Mouse (Mus musculus) retina, postnatal 7 days (tissue): ENCODE measurements at regions not wholly inside any gene's neighbourhood (a gene's known extent, or its start where the extent isn't known, plus 50 kb on each side); places are given as distances from the start of the nearest gene placed in this dataset.

Experiments used
- DNase-seq: peaks from one replicate; pipeline ENCODE4 v3.0.0-alpha.2; 2012; ENCODE audit warnings: low read depth, low spot score

DNA sequence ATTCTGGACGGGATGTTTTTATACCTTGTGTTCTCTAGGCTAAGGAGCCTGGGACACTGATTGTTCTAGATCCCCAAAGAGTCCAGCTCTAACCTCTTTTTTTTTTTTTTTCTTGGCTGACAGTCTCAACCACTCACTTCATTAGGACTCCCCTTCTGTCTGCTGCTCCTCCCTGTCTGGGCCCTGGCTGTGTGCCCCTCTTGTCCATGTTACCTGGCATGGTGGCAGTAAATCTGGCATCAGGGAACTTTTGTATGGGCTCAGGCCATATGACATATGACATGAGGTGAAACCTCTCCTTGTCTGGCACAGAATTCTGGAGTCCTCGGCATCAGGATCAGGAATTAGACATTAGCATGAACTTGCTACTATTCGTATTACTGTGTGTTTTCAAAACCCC lies 717.5 kb downstream of the Vrk1 start:
- DNase-seq, result no peak

DNA sequence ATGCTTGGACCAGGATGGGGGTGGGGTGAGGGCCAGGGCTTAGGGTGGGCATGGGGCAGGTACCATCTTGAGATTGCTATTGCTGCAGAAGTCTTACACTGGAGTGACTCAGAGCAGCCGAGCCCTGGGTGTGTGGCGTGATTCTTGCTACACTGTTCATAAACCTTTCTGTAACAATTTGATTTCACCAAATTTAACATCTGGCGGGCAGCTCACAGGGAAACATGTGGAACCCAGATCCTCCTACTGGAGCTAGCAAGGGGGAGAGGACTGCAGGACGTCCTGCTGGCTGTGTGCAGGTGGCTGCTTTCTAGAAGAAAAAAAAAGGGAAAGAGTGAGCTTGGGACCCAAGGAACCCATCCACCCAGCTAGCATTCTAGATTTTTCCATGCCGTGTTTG lies 719.7 kb downstream of the Vrk1 start:
- DNase-seq, result no peak

DNA sequence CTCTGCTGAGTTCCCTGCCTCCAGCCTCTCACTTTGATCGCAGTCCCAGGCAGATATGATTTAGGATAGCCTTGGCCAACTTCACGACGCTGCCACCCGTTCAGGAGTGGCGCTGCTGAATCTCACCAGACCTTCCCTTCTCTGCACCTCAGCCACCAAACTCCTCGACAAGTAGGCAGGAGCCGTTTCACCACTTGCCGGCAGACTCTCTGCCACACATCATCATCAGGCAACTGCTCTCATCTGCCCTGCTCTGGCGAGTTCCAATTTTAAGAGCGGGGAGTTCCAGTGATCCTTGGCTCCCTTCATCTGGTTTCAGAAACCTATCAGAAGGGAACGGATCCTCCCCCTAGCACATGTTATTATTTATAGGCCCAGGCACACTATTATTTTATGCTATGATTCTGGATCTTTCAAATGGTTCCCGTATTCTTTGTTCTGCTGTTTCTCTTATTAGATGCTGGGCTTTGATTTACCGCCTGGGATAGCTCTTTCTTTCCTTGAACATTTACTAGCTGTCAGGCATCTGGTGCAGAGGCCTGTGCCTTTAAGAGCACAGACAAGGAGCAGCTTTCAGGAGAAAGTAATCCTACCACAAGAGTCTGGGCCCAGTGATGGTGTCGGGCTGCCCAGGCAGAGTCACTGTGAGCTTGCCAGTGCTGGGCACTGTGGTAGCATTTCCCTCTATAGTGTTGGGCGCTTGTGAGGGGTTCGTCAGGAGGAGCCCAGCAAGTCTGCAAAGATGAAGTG lies 722.3 kb downstream of the Vrk1 start:
- DNase-seq, result no peak

DNA sequence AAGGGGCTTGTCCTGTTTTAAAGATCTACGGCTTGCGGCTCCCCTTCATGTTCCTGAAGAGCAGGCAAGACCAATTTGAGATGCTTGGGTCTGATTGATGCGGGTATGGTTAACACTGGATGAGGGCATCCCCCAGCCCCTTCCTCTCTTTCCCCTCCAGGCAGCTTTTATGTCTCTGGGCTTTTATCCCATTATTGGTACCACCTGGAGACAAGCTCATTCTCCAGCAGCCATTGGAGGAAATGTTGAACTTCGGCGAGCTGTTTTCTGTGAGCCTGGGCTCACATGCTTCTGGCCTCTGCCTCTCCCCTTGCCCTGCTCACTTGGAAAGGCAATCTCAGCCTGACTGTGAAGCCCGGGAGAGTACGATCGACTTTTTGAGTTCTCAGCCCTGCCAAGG lies 738.7 kb downstream of the Vrk1 start:
- DNase-seq, result no peak

DNA sequence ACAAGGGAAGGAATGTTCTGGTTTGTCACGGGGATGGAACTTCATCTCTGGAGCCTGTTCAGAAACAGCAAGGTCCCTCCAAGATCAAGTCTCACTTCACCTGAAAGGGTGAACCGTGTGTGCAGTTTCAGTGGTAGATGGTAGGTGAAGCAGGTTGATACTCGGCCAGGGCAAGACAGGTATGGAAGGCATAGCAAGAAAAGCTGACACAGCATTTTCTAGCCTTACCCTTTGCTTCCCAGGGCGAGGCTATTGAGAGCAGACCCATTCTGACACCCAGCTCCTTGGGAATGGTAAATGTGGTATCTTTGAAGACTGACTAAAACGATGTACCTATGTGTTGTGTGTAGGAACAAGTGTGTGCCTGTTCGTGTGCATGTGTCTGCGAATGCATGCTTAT lies 724.9 kb upstream of the 3110018I06Rik start:
- no peak for DNase-seq

DNA sequence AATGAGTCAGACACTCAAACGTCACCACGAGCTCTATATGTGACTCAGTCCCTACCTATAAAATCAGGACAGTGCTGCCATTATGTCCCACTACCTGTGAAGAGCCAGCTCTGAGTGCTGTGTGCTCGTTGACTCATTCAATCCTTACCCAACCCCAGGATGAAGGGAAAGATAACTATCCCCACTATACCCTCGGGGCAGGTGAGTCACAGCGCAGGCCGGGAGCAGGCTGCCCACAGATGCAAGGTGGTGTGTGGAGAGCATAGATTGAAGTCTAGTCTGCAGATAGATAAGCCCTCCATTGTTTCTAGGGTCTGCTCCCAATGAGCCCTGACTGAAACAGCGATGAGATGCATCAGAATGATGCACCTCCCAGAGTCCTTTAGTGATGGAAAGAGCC lies 723.9 kb upstream of the 3110018I06Rik start:
- no peak for DNase-seq

DNA sequence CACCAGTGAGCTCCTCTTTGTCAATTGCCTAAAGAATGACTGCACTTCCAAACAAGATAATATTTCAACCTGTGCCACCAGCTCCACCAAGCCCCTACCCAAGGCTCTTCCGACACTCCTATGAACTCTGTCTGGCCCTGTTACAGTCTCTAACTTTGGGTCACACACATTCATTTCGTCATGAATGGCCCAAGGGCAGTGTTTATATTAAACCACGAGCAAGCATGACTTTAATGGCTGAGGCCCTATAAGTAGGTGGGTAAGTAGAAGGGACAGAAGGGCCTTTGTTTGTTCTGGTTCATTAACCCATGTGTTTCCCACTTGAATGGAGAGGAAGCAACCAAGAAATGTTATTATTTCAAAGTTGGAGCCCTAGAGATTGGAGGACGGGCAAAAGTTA lies 714.9 kb upstream of the 3110018I06Rik start:
- DNase-seq, result no peak

DNA sequence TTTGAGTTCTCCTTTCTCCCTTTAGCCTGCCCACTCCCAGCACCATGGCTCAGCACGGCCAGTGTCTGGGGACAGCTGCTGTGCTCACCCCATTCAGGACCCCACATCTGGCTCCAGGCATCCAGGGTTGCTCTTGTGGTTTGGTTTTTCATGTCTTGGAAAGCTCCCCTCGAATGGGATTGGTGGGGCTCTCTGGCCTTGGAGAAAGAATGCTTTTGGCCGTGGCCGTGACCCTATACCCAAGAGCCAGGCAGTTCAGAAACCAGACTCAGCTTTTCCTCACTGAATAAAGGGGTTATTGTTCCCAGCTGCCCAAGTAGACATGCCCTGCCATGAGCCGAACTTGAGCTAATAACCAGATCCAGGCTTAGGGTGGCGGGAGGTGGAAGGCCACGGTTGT lies 691.8 kb upstream of the 3110018I06Rik start:
- DNase-seq, result no peak

DNA sequence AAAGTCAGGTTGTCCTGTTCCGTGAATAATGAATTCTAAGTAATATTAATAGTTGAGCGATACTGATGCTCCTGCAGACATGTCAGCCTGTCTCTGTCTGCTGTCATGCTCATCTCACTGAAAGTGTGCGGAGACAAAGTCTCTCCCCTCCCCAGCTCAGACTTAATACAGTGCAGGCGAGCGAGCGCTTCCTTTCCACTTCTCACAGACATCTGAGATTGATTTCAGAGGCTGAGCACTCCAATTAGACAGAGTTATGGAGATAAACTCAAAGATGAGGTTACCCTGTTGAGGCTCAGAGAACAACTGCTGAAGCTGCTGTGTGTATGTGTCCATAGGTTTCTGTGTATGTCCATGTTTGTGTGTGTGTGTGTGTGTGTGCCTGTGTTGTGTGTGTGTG lies 668.7 kb upstream of the 3110018I06Rik start:
- no peak for DNase-seq

DNA sequence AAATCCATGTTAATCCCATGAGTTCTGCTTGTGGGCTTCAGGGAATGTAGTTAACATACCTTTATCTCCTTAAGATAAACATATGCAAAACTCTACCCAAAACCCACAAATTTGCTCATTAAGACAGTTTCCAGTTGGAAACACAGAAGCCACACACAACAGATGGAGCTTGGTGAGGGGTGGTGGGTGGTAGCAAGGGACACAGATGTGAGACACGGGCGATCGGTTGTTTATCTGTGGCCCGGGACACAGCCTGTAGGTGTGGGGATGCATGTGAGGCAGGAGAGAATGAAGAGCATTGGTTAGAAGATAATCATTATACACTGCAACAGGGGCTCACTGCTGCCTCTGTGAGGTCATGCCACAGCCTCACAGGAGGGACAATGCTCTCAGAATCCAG lies 666.1 kb upstream of the 3110018I06Rik start:
- DNase-seq, result no peak

DNA sequence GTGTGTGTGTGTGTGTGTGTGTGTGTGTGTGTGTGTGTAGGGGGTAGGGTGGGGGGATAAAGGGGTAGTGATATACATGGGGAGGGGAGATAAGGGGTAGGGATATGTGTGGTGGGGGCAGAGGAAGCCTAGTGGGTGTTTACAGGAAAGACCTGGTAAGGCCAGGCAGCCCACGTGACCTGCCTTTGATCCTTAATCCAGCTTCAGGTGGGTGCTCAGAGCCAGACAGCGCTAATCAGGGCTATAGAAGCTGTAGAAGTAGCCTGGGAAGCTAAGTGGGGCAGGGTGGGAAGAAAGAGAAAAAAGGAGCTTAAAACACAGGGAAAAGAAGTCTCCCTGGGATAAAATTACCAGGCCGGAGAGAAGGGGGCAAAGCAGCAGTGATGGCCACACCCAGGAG lies 659.9 kb upstream of the 3110018I06Rik start:
- no peak for DNase-seq

DNA sequence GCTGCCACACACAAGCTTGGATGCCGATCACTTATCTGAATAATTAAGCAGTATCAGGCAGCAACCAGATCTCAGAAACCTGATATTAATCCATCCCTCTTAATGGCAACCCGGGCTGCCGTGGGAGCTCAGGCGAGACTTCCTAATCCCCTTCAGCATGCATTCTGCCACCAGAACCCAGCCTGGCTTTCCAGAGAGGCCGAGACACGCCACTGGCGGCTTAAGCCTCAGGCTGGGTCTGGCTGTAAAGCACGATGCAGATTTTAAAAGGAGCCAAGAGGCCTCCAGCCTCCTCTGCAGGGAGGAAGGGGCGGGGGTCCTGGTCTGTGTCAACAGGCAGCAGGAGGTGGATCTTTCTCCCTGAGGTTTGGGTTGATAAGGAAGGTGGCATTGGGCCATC lies 659.1 kb upstream of the 3110018I06Rik start:
- DNase-seq, result no peak

DNA sequence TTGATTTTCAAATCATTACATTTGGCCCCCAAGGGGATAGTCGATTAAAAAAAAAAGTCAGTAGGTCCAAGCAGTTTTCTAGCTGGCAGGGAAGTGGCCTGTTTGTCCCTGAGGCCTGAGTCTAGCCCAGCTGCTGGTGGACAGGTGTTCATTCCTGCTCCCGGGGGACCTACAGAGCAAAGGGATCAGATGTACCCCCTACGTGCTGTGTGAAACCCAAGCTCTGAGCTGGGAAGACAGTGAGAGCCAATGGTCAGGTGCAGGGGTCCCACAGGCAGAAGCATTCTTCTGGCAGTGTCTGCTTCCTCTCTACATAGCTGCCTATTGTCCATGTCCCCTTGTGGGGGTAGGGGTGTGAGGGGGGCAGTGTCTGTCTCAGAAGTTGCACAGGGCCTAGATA lies 653.2 kb upstream of the 3110018I06Rik start:
- DNase-seq, result no peak

DNA sequence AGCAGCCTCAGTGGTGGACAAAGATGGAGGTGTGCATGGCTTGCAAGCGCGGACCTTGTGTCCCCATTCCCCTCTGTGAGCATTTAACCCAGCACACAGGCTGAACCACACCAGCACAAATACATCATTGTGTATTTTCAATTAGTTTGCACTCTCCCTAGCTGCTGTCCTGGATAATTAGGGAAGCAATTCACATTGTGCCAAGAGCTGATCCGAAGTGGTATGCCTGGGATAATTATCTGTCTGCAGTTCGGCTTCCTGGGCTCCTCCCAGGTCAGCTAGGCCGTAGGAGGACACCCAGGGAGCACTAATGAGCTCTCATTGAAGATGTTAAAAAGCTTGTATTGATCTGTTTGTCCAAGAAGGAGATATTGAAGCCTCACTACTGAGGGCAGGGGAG lies 648.8 kb upstream of the 3110018I06Rik start:
- DNase-seq, result no peak

DNA sequence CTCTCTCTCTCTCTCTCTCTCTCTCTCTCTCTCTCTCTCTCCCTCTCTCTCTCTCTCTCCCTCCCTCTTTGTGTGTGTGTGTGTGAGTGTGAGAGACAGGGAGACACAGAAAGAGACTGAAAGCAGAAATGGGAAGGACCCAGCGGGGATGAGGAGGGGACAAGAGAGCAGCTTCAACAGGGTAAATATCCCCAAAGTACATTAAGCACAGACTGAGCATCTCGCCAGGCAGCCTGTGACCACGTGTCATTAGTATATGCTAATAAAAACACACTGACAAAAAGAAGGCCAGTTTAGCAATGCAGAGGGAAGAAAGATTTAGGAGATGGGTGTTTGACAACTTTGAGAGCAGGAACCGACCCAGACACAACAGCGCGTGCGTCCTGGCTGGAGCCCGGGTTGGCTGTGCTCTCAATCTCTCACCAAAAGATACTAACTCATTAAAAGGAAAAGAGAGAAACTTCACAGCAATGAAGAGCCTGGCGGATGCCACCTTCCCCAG lies 648.2 kb upstream of the 3110018I06Rik start:
- DNase-seq, result no peak

DNA sequence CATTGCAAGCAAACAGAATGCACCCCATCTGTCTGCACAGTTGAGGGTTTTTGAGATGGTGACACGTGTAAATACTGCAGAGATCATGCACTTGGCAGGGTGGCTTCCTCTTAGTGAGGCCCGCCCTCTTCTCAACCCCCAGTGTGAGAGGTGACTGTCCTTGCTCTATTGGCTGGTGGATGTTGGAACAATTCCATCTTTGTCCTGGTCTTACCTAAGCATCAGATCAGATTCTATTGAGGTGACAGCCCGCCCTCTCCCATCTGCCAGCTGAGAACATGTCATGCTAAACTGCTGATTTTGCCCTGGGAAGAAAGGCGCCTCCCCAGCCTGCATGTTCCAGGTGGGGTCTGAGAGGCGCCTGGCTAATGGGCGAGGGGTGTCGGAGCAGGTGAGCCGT lies 646.4 kb upstream of the 3110018I06Rik start:
- no peak for DNase-seq

DNA sequence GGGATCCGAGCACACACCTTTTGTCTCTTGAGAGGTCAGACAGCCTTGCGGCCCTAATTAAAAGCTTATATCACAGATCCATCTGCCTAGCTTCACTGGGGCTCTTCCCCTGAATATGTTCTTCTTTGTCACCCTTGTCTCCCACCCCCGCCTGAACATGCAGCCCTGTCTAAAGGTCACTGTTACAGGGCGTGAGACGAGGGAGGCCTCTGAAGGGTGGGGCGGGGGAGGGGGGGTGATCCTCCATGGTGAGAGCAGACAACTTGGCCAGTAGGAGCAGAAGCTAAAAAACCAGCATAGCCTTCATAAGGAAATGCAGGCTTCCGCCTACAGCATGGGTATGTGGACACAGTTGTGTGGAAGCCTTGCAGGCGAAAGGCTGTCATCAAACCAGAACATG lies 646.0 kb upstream of the 3110018I06Rik start:
- no peak for DNase-seq

DNA sequence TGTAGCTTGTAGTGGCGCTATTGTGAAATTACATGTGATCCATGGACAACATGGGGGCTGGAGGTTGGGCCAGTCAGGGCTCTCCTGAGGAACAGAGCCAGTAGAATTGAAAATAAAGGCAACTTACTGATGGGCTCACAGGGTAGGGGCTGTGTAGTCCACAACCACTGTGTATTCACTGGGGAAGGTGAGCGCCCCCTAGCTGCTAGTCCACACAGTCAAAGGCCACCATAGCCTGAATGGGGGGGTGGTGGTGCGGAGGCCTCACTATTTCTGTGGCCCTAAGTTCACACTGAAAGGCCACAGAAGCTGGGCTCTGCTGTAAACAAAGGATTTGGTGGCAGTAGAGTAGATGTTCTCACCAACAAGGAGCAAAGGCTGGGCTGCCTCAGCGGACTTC lies 636.8 kb upstream of the 3110018I06Rik start:
- no peak for DNase-seq

DNA sequence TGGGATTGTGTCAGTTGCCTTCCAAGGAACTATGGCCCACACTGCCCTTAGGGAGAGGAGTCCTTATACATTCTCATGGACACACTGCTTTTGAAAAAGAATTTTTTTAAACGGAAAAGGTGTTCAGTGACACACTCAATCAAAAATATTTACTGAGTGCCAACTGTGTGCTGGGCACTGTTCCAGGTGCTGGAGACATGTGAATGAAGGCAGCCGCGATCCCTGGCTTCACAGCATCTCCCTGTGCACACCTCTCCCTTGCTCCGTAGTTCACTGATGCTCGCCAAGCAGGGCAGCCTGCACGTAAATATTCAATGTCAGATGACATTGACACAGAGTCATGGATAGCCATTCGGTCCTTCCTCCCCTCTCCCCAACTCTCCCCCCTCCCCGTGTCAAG lies 635.7 kb upstream of the 3110018I06Rik start:
- no peak for DNase-seq

DNA sequence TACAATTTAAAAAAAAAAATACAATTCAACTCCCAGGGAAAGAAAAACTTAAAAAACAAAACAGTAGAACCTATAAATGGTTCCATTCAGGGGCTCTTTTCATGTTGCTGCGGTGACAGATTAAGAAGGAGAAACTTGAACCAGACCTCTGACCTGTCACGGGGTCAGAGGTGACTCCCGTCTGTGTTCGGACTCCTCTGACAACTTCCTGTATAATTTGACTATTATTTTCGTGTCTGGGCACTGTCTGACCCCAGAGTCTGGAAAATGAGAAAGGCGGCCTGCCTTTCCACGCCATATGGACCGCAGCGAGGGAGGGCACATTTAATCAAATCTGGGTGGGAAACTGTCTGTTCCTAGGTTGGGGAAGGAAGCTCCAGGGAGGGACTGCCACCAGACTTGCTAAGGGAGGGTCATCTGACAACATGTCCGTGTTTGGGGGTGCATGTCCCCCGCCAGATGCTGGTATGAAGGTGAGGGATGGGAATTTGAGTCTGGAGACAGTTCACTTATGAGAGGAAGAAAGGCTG lies 634.7 kb upstream of the 3110018I06Rik start:
- no peak for DNase-seq

DNA sequence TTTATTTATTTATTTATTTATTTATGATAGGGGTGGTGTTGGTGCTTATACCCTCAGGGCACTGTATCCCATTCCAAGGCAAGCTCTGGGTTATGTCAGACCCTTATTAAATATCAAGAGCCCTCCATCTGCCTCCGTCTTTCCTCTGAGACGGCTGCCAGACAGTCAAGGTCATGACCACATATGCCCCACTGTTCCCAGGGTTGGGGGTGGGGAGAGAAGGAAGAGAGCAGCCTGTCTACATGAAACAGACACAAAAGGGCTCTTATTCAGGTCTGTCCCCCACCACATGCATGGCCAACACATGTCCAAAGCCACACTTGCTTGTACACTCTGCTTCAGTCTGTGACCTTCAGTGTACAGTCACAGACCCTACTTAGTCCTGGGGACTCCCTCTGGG lies 632.9 kb upstream of the 3110018I06Rik start:
- DNase-seq, result no peak

DNA sequence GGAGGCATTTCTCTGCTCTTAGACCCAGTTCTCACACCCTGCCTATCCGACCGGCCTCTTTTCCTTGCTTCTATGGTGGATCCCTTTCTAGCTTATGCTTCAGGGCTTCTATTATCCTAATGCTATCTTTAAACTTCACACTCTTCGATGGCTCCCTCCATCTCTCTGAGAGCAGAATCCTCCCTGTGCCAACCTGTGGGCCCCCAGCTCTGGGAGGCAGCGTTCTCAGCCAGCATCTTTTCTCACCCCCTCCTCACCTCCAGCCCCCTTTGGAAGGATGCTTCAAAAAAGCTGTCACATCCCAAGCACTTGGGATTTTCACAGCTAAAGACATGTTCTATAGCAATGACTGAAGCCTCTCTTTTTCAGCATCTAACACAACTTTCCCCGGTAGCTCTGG lies 626.8 kb upstream of the 3110018I06Rik start:
- no peak for DNase-seq

DNA sequence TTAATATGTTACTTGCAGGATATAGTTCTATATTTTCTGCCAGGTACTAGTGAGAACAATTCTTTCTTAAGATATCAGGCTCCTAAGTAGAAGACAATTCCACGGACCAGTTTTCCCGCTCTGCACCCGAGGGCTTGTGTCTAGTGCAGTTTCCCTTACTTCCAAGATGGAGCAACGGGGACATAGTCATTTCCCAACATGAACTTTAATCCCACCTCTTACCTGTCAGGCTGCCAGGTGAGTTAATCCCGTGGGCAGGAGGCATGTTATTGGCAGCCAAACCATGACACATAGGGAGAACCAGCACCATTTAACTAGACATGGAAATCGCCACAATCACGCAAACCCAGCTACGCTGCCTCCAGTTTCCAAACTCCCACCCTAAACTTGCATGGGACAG lies 624.4 kb upstream of the 3110018I06Rik start:
- DNase-seq, result no peak

DNA sequence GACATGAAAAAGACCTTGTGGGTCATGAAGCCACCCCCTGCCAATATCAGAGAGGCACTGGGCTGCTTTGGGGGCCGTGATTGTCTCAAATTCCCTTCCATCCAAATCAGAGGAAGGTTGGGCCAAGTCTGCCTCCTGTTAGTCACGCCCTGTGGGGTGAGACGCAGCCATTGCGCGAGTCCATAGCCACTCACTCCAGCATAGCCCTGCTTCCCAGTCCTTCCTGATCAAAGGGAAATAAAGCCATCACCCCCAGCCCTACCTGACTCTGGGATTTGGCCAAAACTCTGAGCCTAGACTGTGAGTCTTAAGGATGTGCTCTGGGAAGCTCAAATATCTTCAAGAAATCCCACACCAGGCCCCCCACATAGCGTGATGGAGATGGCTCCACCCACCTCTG lies 620.4 kb upstream of the 3110018I06Rik start:
- no peak for DNase-seq
